Mouse (Mus musculus): ENCODE results near the gene Klf2. TPM values are rescaled to one million over a fixed set of nuclear protein-coding genes. Genes with fewer than 3 reads are reported as not detected.
A peak's percentile ranks its signal among the peaks of the same experiment; 100 is the strongest.

The Klf2 gene
- polyA plus RNA-seq, 1 experiment from 2014 or later = 2.9 TPM

GRCm38 (mm10) chr8:72321635-72322441 lies 3.0 kb downstream of the Klf2 start:
- H3K4me2 ChIP-seq = peak overlapping the region; percentile 81; the same call in 1 of the 2 replicates
- H3K9ac ChIP-seq = no peak overlapping the region
- H3K36me3 ChIP-seq = no peaks in the 10 kb centered on the region
- 83% methylated on average over 20 of the region's 20 CpGs for WGBS (ENCODE audit: insufficient replicate concordance)
- no peaks in the 10 kb centered on the region for H3K9me3 ChIP-seq (replicated peaks)
- DNase-seq (no peak), ATAC-seq (ENCODE audit: low read depth) (no peak)
- peaks cover 50% of the 10 kb centered on the region for H3K27me3 ChIP-seq
- no peak overlapping the region for H3K27ac ChIP-seq
- H3K4me1 ChIP-seq (replicated peaks) = peaks cover 50% of the 10 kb centered on the region
- H3K4me3 ChIP-seq (replicated peaks) = no peak overlapping the region

GRCm38 (mm10) chr8:72322471-72322889 lies 3.6 kb downstream of the Klf2 start:
- H3K27ac ChIP-seq = no peak overlapping the region
- H3K9ac ChIP-seq = no peak overlapping the region
- no peaks in the 10 kb centered on the region for H3K9me3 ChIP-seq (replicated peaks)
- no peaks in the 10 kb centered on the region for H3K36me3 ChIP-seq
- H3K4me2 ChIP-seq = no peak overlapping the region
- 50% methylated on average over 7 of the region's 7 CpGs for WGBS (ENCODE audit: insufficient replicate concordance)
- H3K4me3 ChIP-seq (replicated peaks) = no peak overlapping the region
- peaks cover 44% of the 10 kb centered on the region for H3K4me1 ChIP-seq (replicated peaks)
- DNase-seq (peak; percentile 8), ATAC-seq (ENCODE audit: low read depth) (no peak)
- peaks cover 47% of the 10 kb centered on the region for H3K27me3 ChIP-seq

DNA sequence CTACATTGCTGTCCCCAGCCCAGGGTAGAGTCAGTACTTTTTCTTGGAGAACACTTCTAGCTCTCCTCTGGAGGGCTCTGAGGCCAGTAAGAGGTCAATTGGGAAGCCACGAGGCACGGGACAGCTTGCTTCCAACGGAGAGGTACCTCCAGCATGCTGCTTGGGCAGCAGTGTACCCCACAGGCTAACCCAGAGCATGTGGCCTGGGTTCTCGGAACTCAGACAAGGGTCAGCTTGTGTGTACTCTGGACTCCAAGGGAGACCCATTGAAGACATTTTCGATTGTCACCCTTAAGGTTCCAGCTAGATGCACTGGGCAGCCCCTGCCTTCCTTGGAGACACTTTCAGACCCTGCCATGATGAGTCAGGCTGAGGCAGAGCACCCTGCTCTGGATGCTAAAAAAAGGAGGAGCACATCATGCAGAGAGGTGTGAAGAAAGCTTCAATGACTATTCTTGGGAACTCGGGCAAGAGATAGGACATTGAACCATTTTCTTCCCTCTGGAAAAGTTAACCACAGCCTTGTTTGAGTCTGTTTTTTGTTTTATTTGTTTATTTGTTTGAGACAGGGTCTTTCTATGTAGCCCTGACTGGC lies 4.4 kb downstream of the Klf2 start:
- H3K9ac ChIP-seq = no peak overlapping the region
- no peak overlapping the region for H3K4me3 ChIP-seq (replicated peaks)
- no peaks in the 10 kb centered on the region for H3K36me3 ChIP-seq
- peaks cover 44% of the 10 kb centered on the region for H3K27me3 ChIP-seq
- H3K4me1 ChIP-seq (replicated peaks) = peaks cover 38% of the 10 kb centered on the region
- no peak overlapping the region for H3K4me2 ChIP-seq
- H3K9me3 ChIP-seq (replicated peaks) = no peaks in the 10 kb centered on the region
- WGBS (ENCODE audit: insufficient replicate concordance) = 50% methylated on average over 6 of the region's 6 CpGs
- ATAC-seq (ENCODE audit: low read depth) = no peak
- DNase-seq = no peak
- H3K27ac ChIP-seq = no peak overlapping the region

- ATAC-seq (ENCODE audit: low read depth) = no peak
- no peak overlapping the region for H3K27ac ChIP-seq
- no peak overlapping the region for H3K9ac ChIP-seq
- no peak overlapping the region for H3K4me2 ChIP-seq
- no peak for DNase-seq
- H3K4me3 ChIP-seq (replicated peaks) = no peak overlapping the region
- H3K4me1 ChIP-seq (replicated peaks) = peaks cover 30% of the 10 kb centered on the region
- 66% methylated on average over 10 of the region's 10 CpGs for WGBS (ENCODE audit: insufficient replicate concordance)
- no peaks in the 10 kb centered on the region for H3K9me3 ChIP-seq (replicated peaks)
- H3K36me3 ChIP-seq = no peaks in the 10 kb centered on the region
- peaks cover 36% of the 10 kb centered on the region for H3K27me3 ChIP-seq
Measured at GRCm38 (mm10) chr8:72324036-72324706, 5.3 kb downstream of the Klf2 start.

DNA sequence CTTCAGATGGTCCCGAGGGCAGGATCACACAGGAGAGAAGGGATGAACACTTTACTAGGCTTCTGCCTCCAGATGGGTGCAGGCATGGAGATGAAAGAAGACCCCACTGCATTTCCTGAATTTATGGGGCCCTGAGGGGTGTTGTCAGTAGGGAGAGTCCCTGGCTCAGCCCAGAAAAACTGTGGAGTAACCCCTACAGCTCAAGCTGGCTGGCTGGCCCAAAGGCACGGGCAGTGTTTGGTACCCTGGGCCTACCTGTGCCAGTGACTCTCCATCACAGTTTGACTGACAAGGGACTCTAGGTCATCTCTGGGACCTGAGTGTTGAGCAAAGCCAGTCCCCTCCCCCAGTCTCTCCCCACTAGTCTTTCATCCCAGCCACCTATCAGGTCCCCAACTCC lies 5.9 kb downstream of the Klf2 start:
- Histone ChIP-seq H3K36me3 (no peaks in the 10 kb centered on the region), H3K9me3 (replicated peaks) (no peaks in the 10 kb centered on the region), H3K27me3 (peaks cover 30% of the 10 kb centered on the region), H3K4me1 (replicated peaks) (peaks cover 24% of the 10 kb centered on the region), H3K4me3 (replicated peaks) (no peak overlapping the region), H3K4me2 (no peak overlapping the region), H3K27ac (no peak overlapping the region), H3K9ac (no peak overlapping the region)
- DNase-seq (no peak), ATAC-seq (ENCODE audit: low read depth) (no peak)
- WGBS (ENCODE audit: insufficient replicate concordance) = 55% methylated on average over 2 of the region's 2 CpGs

DNA sequence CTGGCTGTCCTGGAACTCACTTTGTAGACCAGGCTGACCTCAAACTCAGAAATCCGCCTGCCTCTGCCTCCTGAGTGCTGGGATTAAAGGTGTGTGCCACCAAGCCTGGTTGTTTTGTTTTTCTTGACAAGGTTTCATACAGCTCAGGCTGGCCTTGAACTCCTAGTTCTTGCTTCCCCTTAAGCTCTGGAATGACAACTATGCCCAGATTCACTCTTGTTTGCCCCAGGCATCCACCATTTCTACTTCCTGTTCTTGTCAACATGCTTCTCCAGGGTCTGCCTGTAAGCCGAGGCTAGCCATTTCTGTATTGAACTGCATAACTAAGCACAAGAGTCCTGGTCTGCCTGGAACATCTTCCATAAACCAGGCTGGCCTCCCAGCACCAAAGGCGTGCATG lies 10.3 kb downstream of the Klf2 start:
- H3K36me3 ChIP-seq = no peaks in the 10 kb centered on the region
- no peak overlapping the region for H3K4me3 ChIP-seq (replicated peaks)
- no peak overlapping the region for H3K9ac ChIP-seq
- no peak overlapping the region for H3K4me2 ChIP-seq
- 57% methylated on average over 3 of the region's 3 CpGs for WGBS (ENCODE audit: insufficient replicate concordance)
- H3K4me1 ChIP-seq (replicated peaks) = no peaks in the 10 kb centered on the region
- no peak overlapping the region for H3K27ac ChIP-seq
- H3K9me3 ChIP-seq (replicated peaks) = no peaks in the 10 kb centered on the region
- no peak for DNase-seq
- ATAC-seq (ENCODE audit: low read depth) = no peak
- no peaks in the 10 kb centered on the region for H3K27me3 ChIP-seq

DNA sequence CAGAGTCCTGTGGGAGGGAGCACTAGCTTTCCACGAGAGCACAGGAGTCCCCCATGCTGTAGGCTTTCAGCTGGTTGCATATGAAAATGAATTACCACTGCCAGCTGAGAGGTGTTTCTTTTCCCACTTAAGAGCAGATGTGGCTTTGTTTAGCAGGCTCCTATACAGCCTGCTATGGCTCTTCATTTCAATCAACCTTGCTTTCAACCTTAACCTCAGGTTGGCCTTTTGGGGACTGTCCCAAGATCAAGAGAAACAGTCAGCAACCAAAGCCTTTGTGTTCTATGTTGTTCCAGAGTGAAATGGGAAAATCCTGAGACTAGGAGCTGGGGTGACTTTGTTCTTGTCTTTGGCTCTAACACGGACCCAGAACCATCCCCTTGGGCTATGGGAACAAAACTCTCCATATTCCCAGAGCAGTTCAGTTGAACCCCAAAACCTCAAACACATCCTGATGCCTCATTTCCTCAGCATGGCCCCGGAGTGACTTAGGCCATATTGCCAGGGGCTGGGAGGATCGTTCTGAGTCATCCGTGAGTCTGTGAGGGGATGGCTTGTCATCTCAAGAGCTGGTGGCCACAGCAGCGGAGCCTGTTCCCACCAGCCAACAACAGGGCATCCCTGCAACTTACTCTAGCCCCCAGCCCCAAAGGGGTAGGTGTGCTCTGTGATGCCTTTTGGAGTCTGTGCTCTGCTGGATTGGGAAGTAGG lies 12.1 kb downstream of the Klf2 start:
- no peak overlapping the region for H3K27ac ChIP-seq
- H3K9ac ChIP-seq = no peak overlapping the region
- no peak overlapping the region for H3K4me2 ChIP-seq
- no peaks in the 10 kb centered on the region for H3K27me3 ChIP-seq
- DNase-seq = no peak
- peaks cover 4% of the 10 kb centered on the region; the same call in 1 of the 2 replicates for H3K36me3 ChIP-seq
- H3K9me3 ChIP-seq (replicated peaks) = no peaks in the 10 kb centered on the region
- ATAC-seq (ENCODE audit: low read depth) = no peak
- WGBS (ENCODE audit: insufficient replicate concordance) = 64% methylated on average over 6 of the region's 6 CpGs
- H3K4me1 ChIP-seq (replicated peaks) = no peaks in the 10 kb centered on the region
- no peak overlapping the region for H3K4me3 ChIP-seq (replicated peaks)

- H3K4me2 ChIP-seq = no peak overlapping the region
- H3K27me3 ChIP-seq = no peaks in the 10 kb centered on the region
- no peak for DNase-seq
- H3K9ac ChIP-seq = no peak overlapping the region
- WGBS (ENCODE audit: insufficient replicate concordance) = 72% methylated on average over 4 of the region's 4 CpGs
- H3K4me1 ChIP-seq (replicated peaks) = no peaks in the 10 kb centered on the region
- no peak for ATAC-seq (ENCODE audit: low read depth)
- H3K27ac ChIP-seq = no peak overlapping the region
- H3K9me3 ChIP-seq (replicated peaks) = no peaks in the 10 kb centered on the region
- peaks cover 4% of the 10 kb centered on the region; the same call in 1 of the 2 replicates for H3K36me3 ChIP-seq
- no peak overlapping the region for H3K4me3 ChIP-seq (replicated peaks)
Measured at GRCm38 (mm10) chr8:72331631-72332030, 12.8 kb downstream of the Klf2 start.

GRCm38 (mm10) chr8:72333429-72334143 lies 14.8 kb downstream of the Klf2 start:
- 52% methylated on average over 3 of the region's 3 CpGs for WGBS (ENCODE audit: insufficient replicate concordance)
- DNase-seq = no peak
- Histone ChIP-seq H3K4me2 (no peak overlapping the region), H3K27me3 (no peaks in the 10 kb centered on the region), H3K4me3 (replicated peaks) (no peak overlapping the region), H3K9me3 (replicated peaks) (no peaks in the 10 kb centered on the region), H3K27ac (no peak overlapping the region), H3K9ac (no peak overlapping the region), H3K4me1 (replicated peaks) (no peaks in the 10 kb centered on the region), H3K36me3 (peaks cover 16% of the 10 kb centered on the region)
- ATAC-seq (ENCODE audit: low read depth) = no peak

GRCm38 (mm10) chr8:72334144-72334641 lies 15.4 kb downstream of the Klf2 start:
- WGBS (ENCODE audit: insufficient replicate concordance) = 65% methylated on average over 4 of the region's 4 CpGs
- Histone ChIP-seq H3K4me2 (no peak overlapping the region), H3K4me3 (replicated peaks) (no peak overlapping the region), H3K27ac (no peak overlapping the region), H3K9ac (no peak overlapping the region), H3K36me3 (peaks cover 22% of the 10 kb centered on the region), H3K27me3 (no peaks in the 10 kb centered on the region), H3K9me3 (replicated peaks) (no peaks in the 10 kb centered on the region), H3K4me1 (replicated peaks) (no peaks in the 10 kb centered on the region)
- DNase-seq (no peak), ATAC-seq (ENCODE audit: low read depth) (no peak)

All from liver, embryonic 13.5 days (tissue).